Mouse (Mus musculus): ENCODE results near the gene Gstm3.
A peak's percentile ranks its signal among the peaks of the same experiment; 100 is the strongest.

DNA sequence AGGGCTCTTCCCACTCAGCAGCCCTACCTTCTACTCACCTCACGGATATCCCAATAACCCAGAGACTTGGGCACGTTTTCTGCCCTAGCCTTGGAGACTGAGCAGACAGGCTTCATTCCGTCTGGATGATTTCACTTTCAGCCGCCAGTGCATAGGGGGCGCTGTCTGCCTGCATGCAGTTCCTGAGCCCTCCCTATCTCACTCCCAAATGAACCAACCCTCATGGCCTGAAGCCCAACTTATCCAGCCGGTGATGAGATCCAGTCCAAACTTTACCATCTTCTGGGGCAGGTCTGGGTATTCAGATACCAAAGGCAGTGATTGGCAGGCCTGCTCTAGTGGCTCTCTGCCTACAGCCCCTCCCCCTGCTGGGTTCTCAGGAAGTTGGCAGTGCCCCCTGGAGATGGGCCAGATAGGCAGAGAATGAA lies 15.7 kb downstream of the Gstm3 start:
- TF ChIP-seq POLR2A (IDR thresholded peaks at IDR 0.05; ENCODE audit: insufficient read depth, low read length) (no peak), EP300 (IDR thresholded peaks at IDR 0.05; ENCODE audit: insufficient read depth, low read depth, low read length) (peak; percentile 66; the same call in 1 of the 2 replicates), CTCF (IDR thresholded peaks at IDR 0.05; ENCODE audit: low read depth, low read length) (peak; percentile 98)
